Mouse (Mus musculus): ENCODE results near the gene Itih4. TPM values are rescaled to one million over a fixed set of nuclear protein-coding genes. Genes with fewer than 3 reads are reported as not detected.

Itih4 gene
- 0.04 TPM in 1 of 2 replicates, not detected in the other for polyA plus RNA-seq (2012; ENCODE audit: insufficient read depth, low replicate concordance)

GRCm38 (mm10) chr14:30886204-30886603, at the start of gene Itih4:
Gene Itih4 (plus strand): TSS chr14:30886476.
- TF ChIP-seq GATA1 (IDR thresholded peaks at IDR 0.05; ENCODE audit: borderline replicate concordance, low read length), result no peak
- no peak for TF ChIP-seq FLI1 (IDR thresholded peaks at IDR 0.05; ENCODE audit: low read length)
- H3K4me3 ChIP-seq (replicated peaks), result no peak within 1 kb of the TSS
- H3K4me1 ChIP-seq, result peaks cover 30% of the 10 kb centered on the region
- H3K9me3 ChIP-seq, result no peaks in the 10 kb centered on the region
- peaks cover 46% of the 10 kb centered on the region for H3K27me3 ChIP-seq (replicated peaks)
- no peaks in the 10 kb centered on the region for H3K36me3 ChIP-seq (replicated peaks; ENCODE audit: low read length)

DNA sequence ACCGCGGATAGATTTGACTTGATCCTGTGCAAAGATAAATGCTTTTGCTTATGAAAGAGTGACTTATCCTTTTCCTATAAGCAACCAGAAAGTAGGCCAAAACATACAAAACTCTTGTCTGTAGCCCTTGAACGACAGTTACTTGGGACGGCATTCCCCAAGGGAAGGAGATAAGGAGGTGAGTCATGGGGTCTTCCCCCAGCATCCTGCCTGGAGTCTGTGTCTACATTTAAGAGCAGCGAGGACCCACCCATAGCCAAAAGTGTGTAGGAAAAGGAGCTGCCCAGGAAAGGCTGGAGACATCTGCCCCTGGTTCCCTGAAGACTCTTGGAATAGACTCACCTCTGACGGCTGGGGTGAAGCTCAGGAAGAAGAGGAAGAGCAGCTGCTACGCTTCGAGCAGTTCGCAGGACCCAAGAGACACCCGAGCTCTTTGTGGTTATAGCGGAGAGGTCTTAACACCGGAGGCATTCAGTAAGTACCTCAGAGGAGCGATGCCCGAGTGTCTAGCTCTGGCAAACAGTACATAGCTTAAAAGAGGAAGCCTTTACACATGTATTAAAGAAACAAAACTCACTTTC, 48.8 kb upstream of the Itih4 start:
- no peaks in the 10 kb centered on the region for H3K27me3 ChIP-seq (replicated peaks)

GRCm38 (mm10) chr14:30843701-30844100, 42.6 kb upstream of the Itih4 start:
- no peaks in the 10 kb centered on the region for H3K9me3 ChIP-seq
- peaks cover 2% of the 10 kb centered on the region for H3K27me3 ChIP-seq (replicated peaks)
- peaks cover 11% of the 10 kb centered on the region for H3K36me3 ChIP-seq (replicated peaks; ENCODE audit: low read length)
- H3K4me1 ChIP-seq, result no peaks in the 10 kb centered on the region
- H3K4me3 ChIP-seq (replicated peaks), result no peak overlapping the region
- TF ChIP-seq GATA1 (IDR thresholded peaks at IDR 0.05; ENCODE audit: borderline replicate concordance, low read length) (no peak), FLI1 (IDR thresholded peaks at IDR 0.05; ENCODE audit: low read length) (no peak)

More for the DNA sequence above, 48.8 kb upstream of the Itih4 start:
- TF ChIP-seq GATA1 (IDR thresholded peaks at IDR 0.05; ENCODE audit: borderline replicate concordance, low read length) (no peak), FLI1 (IDR thresholded peaks at IDR 0.05; ENCODE audit: low read length) (no peak)
- Histone ChIP-seq H3K4me3 (replicated peaks) (no peak overlapping the region), H3K9me3 (no peaks in the 10 kb centered on the region), H3K4me1 (peaks cover 27% of the 10 kb centered on the region), H3K36me3 (replicated peaks; ENCODE audit: low read length) (peaks cover 27% of the 10 kb centered on the region)

DNA sequence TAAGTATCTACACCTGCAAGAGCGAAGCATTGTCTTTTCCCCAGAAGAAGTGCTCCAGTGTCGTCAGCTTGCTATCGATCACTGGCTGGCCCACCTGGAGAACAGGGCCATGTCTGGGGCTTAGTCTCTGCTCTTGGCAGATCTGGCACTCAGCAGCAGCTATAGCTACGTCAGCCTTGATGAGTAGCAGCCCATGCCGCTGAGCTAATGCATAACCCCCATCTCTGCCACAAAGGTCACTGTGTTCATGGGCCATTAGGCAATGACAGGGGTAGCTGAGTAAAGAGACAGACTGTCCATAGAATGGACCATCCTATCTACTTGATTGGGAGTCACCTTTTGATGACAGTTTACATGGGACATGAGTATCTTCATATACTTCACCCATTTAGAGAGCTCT, 35.8 kb upstream of the Itih4 start:
- TF ChIP-seq FLI1 (IDR thresholded peaks at IDR 0.05; ENCODE audit: low read length) (no peak), GATA1 (IDR thresholded peaks at IDR 0.05; ENCODE audit: borderline replicate concordance, low read length) (no peak)
- no peaks in the 10 kb centered on the region for H3K9me3 ChIP-seq
- peaks cover 7% of the 10 kb centered on the region for H3K36me3 ChIP-seq (replicated peaks; ENCODE audit: low read length)
- peaks cover 2% of the 10 kb centered on the region for H3K27me3 ChIP-seq (replicated peaks)
- H3K4me3 ChIP-seq (replicated peaks), result no peak overlapping the region
- peaks cover 8% of the 10 kb centered on the region; the same call in 1 of the 2 replicates for H3K4me1 ChIP-seq

- Histone ChIP-seq H3K4me1 (peaks cover 8% of the 10 kb centered on the region; the same call in 1 of the 2 replicates), H3K9me3 (no peaks in the 10 kb centered on the region), H3K27me3 (replicated peaks) (no peaks in the 10 kb centered on the region), H3K4me3 (replicated peaks) (no peak overlapping the region), H3K36me3 (replicated peaks; ENCODE audit: low read length) (peaks cover 2% of the 10 kb centered on the region)
- no peak for TF ChIP-seq GATA1 (IDR thresholded peaks at IDR 0.05; ENCODE audit: borderline replicate concordance, low read length)
- TF ChIP-seq FLI1 (IDR thresholded peaks at IDR 0.05; ENCODE audit: low read length), result no peak
Observed at GRCm38 (mm10) chr14:30852325-30852724, 34.0 kb upstream of the Itih4 start.

- TF ChIP-seq FLI1 (IDR thresholded peaks at IDR 0.05; ENCODE audit: low read length) (no peak), GATA1 (IDR thresholded peaks at IDR 0.05; ENCODE audit: borderline replicate concordance, low read length) (no peak)
- Histone ChIP-seq H3K4me3 (replicated peaks) (no peak overlapping the region), H3K36me3 (replicated peaks; ENCODE audit: low read length) (peaks cover 2% of the 10 kb centered on the region)
Observed at GRCm38 (mm10) chr14:30855316-30855715, 31.0 kb upstream of the Itih4 start.

DNA sequence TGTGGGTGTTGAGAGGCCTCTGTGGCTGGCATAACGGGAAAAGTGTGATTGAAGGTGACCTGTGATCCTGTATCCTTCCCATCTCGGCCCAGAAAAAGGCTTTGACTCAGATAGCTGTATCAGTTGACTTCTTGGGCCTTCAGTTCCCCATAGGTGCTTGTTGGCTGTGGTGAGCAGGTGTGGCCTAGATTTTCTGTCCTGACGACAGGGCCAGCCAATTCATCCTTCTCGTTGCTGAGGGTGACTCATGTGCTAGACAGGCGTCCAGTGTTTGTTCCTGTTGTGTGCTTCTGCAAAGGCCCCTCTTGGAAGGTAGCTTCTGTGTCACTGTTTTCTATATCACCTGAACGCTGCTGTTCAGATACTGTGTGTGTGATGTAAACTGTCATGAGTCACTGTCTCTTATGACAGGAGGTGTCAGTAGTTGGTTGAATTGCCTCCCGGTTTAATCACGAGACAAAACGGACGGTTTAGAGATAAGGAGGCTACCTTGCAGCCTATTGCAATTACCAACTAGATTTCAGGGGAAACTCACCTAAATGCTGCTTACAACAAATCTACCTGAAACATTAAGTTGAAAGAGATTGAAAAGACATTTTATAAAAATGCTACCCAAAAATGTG, 29.3 kb upstream of the Itih4 start:
- Histone ChIP-seq H3K4me1 (peaks cover 13% of the 10 kb centered on the region; the same call in 1 of the 2 replicates), H3K36me3 (replicated peaks; ENCODE audit: low read length) (peaks cover 2% of the 10 kb centered on the region), H3K27me3 (replicated peaks) (no peaks in the 10 kb centered on the region), H3K9me3 (no peaks in the 10 kb centered on the region), H3K4me3 (replicated peaks) (no peak overlapping the region)
- no peak for TF ChIP-seq FLI1 (IDR thresholded peaks at IDR 0.05; ENCODE audit: low read length)
- TF ChIP-seq GATA1 (IDR thresholded peaks at IDR 0.05; ENCODE audit: borderline replicate concordance, low read length), result no peak

More at GRCm38 (mm10) chr14:30855316-30855715, 31.0 kb upstream of the Itih4 start:
- no peaks in the 10 kb centered on the region for H3K9me3 ChIP-seq
- H3K4me1 ChIP-seq, result peaks cover 11% of the 10 kb centered on the region; the same call in 1 of the 2 replicates
- no peaks in the 10 kb centered on the region for H3K27me3 ChIP-seq (replicated peaks)

- Histone ChIP-seq H3K36me3 (replicated peaks; ENCODE audit: low read length) (peaks cover 2% of the 10 kb centered on the region), H3K9me3 (no peaks in the 10 kb centered on the region), H3K4me3 (replicated peaks) (no peak overlapping the region), H3K27me3 (replicated peaks) (no peaks in the 10 kb centered on the region), H3K4me1 (peaks cover 13% of the 10 kb centered on the region; the same call in 1 of the 2 replicates)
- TF ChIP-seq FLI1 (IDR thresholded peaks at IDR 0.05; ENCODE audit: low read length) (no peak), GATA1 (IDR thresholded peaks at IDR 0.05; ENCODE audit: borderline replicate concordance, low read length) (no peak)
Observed at GRCm38 (mm10) chr14:30857990-30858389, 28.3 kb upstream of the Itih4 start.

- no peaks in the 10 kb centered on the region for H3K27me3 ChIP-seq (replicated peaks)
- H3K4me3 ChIP-seq (replicated peaks), result no peak overlapping the region
- no peaks in the 10 kb centered on the region for H3K9me3 ChIP-seq
- H3K4me1 ChIP-seq, result peaks cover 27% of the 10 kb centered on the region
- H3K36me3 ChIP-seq (replicated peaks; ENCODE audit: low read length), result peaks cover 28% of the 10 kb centered on the region
- no peak for TF ChIP-seq GATA1 (IDR thresholded peaks at IDR 0.05; ENCODE audit: borderline replicate concordance, low read length)
- TF ChIP-seq FLI1 (IDR thresholded peaks at IDR 0.05; ENCODE audit: low read length), result no peak
Observed at GRCm38 (mm10) chr14:30861421-30862125, 24.7 kb upstream of the Itih4 start.

DNA sequence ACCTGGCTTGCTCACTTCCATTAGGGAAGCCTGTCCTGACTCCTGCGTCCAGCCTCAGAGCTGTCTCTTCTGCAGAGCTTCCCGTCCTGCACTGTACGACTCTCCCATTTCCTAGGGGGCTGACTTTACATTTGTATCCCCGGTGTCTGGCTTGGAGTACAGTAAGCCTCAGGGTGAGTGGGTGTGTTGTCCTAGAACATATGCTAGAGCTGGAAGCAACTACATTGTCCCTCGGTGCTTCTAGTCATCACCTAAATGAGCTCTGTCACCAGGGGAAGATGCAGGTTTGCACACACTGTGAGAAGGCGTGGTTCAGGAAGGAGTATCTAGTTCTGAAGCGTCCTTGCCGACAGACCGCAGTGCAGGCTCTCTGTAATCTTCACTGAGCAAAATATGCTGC, 23.9 kb upstream of the Itih4 start:
- Histone ChIP-seq H3K9me3 (no peaks in the 10 kb centered on the region), H3K27me3 (replicated peaks) (no peaks in the 10 kb centered on the region), H3K36me3 (replicated peaks; ENCODE audit: low read length) (peaks cover 31% of the 10 kb centered on the region), H3K4me1 (peaks cover 35% of the 10 kb centered on the region), H3K4me3 (replicated peaks) (no peak overlapping the region)
- no peak for TF ChIP-seq FLI1 (IDR thresholded peaks at IDR 0.05; ENCODE audit: low read length)

All from megakaryocyte, embryonic 14.5 days (primary cell).